Mouse (Mus musculus): ENCODE data around the gene Med14.

- no peak for TF ChIP-seq CTCF (IDR thresholded peaks at IDR 0.05; ENCODE audit: low read depth)
- TF ChIP-seq EP300 (optimal IDR thresholded peaks at IDR 0.05): no peak
Observed at GRCm38 (mm10) chrX:12762334-12763126, 657 bp upstream of the Med14 start.
